In genomic region chr2:18039566-18040290, GRCm38 (mm10) we compare ENCODE assay signal across 9 mouse cellular contexts. TPM values are rescaled to one million over a fixed set of nuclear protein-coding genes. Genes with fewer than 3 reads are reported as not detected.
DNase-seq lines count a peak whose midpoint lies in the region; ATAC-seq and TF ChIP-seq lines count a peak whose summit lies in the region.
"Had no signal": no experiment of that assay in that cellular context is flagged by ENCODE, and none has a peak within 500 bp of the region (broad histone marks: within the 10 kb centered on the region; RNA-seq: fewer than 3 reads in every experiment).

No protein-coding gene starts in this region.

- peak overlapping the region; percentile 51 for H3K9ac ChIP-seq in lung, postnatal 0 days (replicated peaks; ENCODE audit: low read depth)
- peak overlapping the region; percentile 90 for H3K9ac ChIP-seq in forebrain, embryonic 12.5 days
- peak overlapping the region; percentile 63 for H3K9ac ChIP-seq in neural tube, embryonic 14.5 days (replicated peaks; ENCODE audit: low read depth, low read length)

- intact Hi-C loops in gastrocnemius, postnatal 36 days (cut with DNase I) = loop anchor here (10.0 kb wide), 1 partner anchor 725 kb away; no protein-coding TSS in a partner anchor

- DNase-seq in lung, postnatal 0 days (ENCODE audit: low spot score) = peak; percentile 17
- no peak for DNase-seq in lung, adult 18-20 months
- peak; percentile 79 for DNase-seq in limb, embryonic 10.5 days (ENCODE audit: low spot score)
- no peak for DNase-seq in gastrocnemius, postnatal 36 days
- no peak for DNase-seq in cerebellum, postnatal 36 days
- no peak for DNase-seq in urinary bladder, postnatal 25 days (ENCODE audit: low spot score)

- no peak for TF ChIP-seq EP300 in lung, postnatal 0 days (IDR thresholded peaks at IDR 0.05)

- H3K9me3 ChIP-seq in lung, postnatal 0 days (ENCODE audit: low read length) = no peaks in the 10 kb centered on the region
- no peaks in the 10 kb centered on the region for H3K9me3 ChIP-seq in forebrain, embryonic 12.5 days
- H3K9me3 ChIP-seq in limb, embryonic 10.5 days (replicated peaks) = no peaks in the 10 kb centered on the region
- H3K9me3 ChIP-seq in neural tube, embryonic 14.5 days (ENCODE audit: control insufficient read depth, low read length) = no peaks in the 10 kb centered on the region

- H3K27me3 ChIP-seq in lung, postnatal 0 days (replicated peaks; ENCODE audit: insufficient read depth, low read length) = no peaks in the 10 kb centered on the region
- no peaks in the 10 kb centered on the region for H3K27me3 ChIP-seq in forebrain, embryonic 12.5 days
- no peaks in the 10 kb centered on the region for H3K27me3 ChIP-seq in limb, embryonic 10.5 days (ENCODE audit: low read depth, poor library complexity, severe bottlenecking)
- no peaks in the 10 kb centered on the region for H3K27me3 ChIP-seq in neural tube, embryonic 14.5 days (ENCODE audit: control insufficient read depth, insufficient read depth, low read length)

- H3K4me1 ChIP-seq in lung, postnatal 0 days (ENCODE audit: insufficient read depth, low read depth, low read length) = peaks cover 19% of the 10 kb centered on the region; the same call in 1 of the 2 replicates
- peaks cover 78% of the 10 kb centered on the region for H3K4me1 ChIP-seq in forebrain, embryonic 12.5 days
- H3K4me1 ChIP-seq in limb, embryonic 10.5 days = peaks cover 71% of the 10 kb centered on the region
- H3K4me1 ChIP-seq in neural tube, embryonic 14.5 days (ENCODE audit: control insufficient read depth, insufficient read depth, low read length) = peaks cover 41% of the 10 kb centered on the region

- H3K4me3 ChIP-seq in lung, postnatal 0 days (ENCODE audit: low read depth, low read length) = peak overlapping the region; percentile 28
- peak overlapping the region; percentile 100 for H3K4me3 ChIP-seq in forebrain, embryonic 12.5 days (replicated peaks)
- H3K4me3 ChIP-seq in limb, embryonic 10.5 days = peak overlapping the region; percentile 49
- peak overlapping the region; percentile 24 for H3K4me3 ChIP-seq in neural tube, embryonic 14.5 days (ENCODE audit: low read depth, low read length)

- WGBS in lung, postnatal 0 days = 27% methylated on average over 35 of the region's 46 CpGs
- under 1% methylated on average over 46 of the region's 46 CpGs for WGBS in forebrain, embryonic 12.5 days
- WGBS in limb, embryonic 10.5 days = 2% methylated on average over 46 of the region's 46 CpGs
- WGBS in neural tube, embryonic 14.5 days = 2% methylated on average over 46 of the region's 46 CpGs

- TF ChIP-seq CTCF in lung, postnatal 0 days (IDR thresholded peaks at IDR 0.05) = no peak

- H3K27ac ChIP-seq in lung, postnatal 0 days (ENCODE audit: low read length) = no peak overlapping the region
- H3K27ac ChIP-seq in forebrain, embryonic 12.5 days = peak overlapping the region; percentile 98
- peak overlapping the region; percentile 96 for H3K27ac ChIP-seq in limb, embryonic 10.5 days
- H3K27ac ChIP-seq in neural tube, embryonic 14.5 days (ENCODE audit: low read depth, low read length) = peak overlapping the region; percentile 52; the same call in 1 of the 2 replicates

- peak; percentile 46 for ATAC-seq in lung, postnatal 0 days
- peak; percentile 55 for ATAC-seq in forebrain, embryonic 12.5 days (ENCODE audit: low FRiP score)
- ATAC-seq in neural tube, embryonic 14.5 days (ENCODE audit: low read depth) = peak; percentile 65

- H3K36me3 ChIP-seq in lung, postnatal 0 days (ENCODE audit: insufficient read depth, low read length) = no peaks in the 10 kb centered on the region
- no peaks in the 10 kb centered on the region; the same call in 1 of the 2 replicates for H3K36me3 ChIP-seq in forebrain, embryonic 12.5 days (replicated peaks)
- no peaks in the 10 kb centered on the region for H3K36me3 ChIP-seq in limb, embryonic 10.5 days
- no peaks in the 10 kb centered on the region for H3K36me3 ChIP-seq in neural tube, embryonic 14.5 days (ENCODE audit: control insufficient read depth, insufficient read depth, low read length)

- peak overlapping the region; percentile 64 for H3K4me2 ChIP-seq in lung, postnatal 0 days (replicated peaks; ENCODE audit: low read depth, low read length)
- H3K4me2 ChIP-seq in forebrain, embryonic 12.5 days = peak overlapping the region; percentile 85
- peak overlapping the region; percentile 61 for H3K4me2 ChIP-seq in neural tube, embryonic 14.5 days (ENCODE audit: low read depth, low read length)

RNA-seq across cellular contexts. Expression of gene A930004D18Rik, which starts 2.2 kb away (rescaled TPM):
- polyA plus RNA-seq in lung, postnatal 0 days (2015; fragmentation: Nextera tagmentation; extraction: Ambion mirVana) = 11.0 and 11.3 TPM in 2 replicates
- polyA plus RNA-seq in forebrain, embryonic 12.5 days (2016; fragmentation: Nextera tagmentation; extraction: Ambion mirVana) = 20.9 and 22.0 TPM in 2 replicates
- 11.5 and 11.6 TPM in 2 replicates for polyA plus RNA-seq in limb, embryonic 10.5 days (2016; fragmentation: Nextera tagmentation; extraction: Ambion mirVana)
- polyA plus RNA-seq in neural tube, embryonic 14.5 days (2014; fragmentation: Nextera tagmentation; extraction: Ambion mirVana) = 8.2 and 8.6 TPM in 2 replicates
- under 1 TPM; 0.17 to 0.20 TPM for total RNA-seq in gastrocnemius, postnatal 36 days (2021)

RNA-seq across cellular contexts. Expression of gene Skida1, which starts 9.1 kb away (rescaled TPM):
- polyA plus RNA-seq in lung, postnatal 0 days (2015; fragmentation: Nextera tagmentation; extraction: Ambion mirVana) = 2.5 and 3.0 TPM in 2 replicates
- 26.3 and 26.4 TPM in 2 replicates for polyA plus RNA-seq in forebrain, embryonic 12.5 days (2016; fragmentation: Nextera tagmentation; extraction: Ambion mirVana)
- polyA plus RNA-seq in limb, embryonic 10.5 days (2016; fragmentation: Nextera tagmentation; extraction: Ambion mirVana) = 7.0 and 11.5 TPM in 2 replicates
- polyA plus RNA-seq in neural tube, embryonic 14.5 days (2014; fragmentation: Nextera tagmentation; extraction: Ambion mirVana) = 3.9 and 5.3 TPM in 2 replicates
- under 1 TPM; 0.18 to 0.25 TPM for total RNA-seq in gastrocnemius, postnatal 36 days (2021)

RNA-seq across cellular contexts. Expression of gene Mllt10, which starts 15.3 kb away (rescaled TPM):
- polyA plus RNA-seq in lung, postnatal 0 days (2015; fragmentation: Nextera tagmentation; extraction: Ambion mirVana) = 35.1 and 38.9 TPM in 2 replicates
- polyA plus RNA-seq in forebrain, embryonic 12.5 days (2016; fragmentation: Nextera tagmentation; extraction: Ambion mirVana) = 61.7 and 76.8 TPM in 2 replicates
- polyA plus RNA-seq in limb, embryonic 10.5 days (2016; fragmentation: Nextera tagmentation; extraction: Ambion mirVana) = 56.9 and 65.3 TPM in 2 replicates
- 34.6 and 36.5 TPM in 2 replicates for polyA plus RNA-seq in neural tube, embryonic 14.5 days (2014; fragmentation: Nextera tagmentation; extraction: Ambion mirVana)
- 10 to 100 TPM; 15.6 to 21.9 TPM for total RNA-seq in gastrocnemius, postnatal 36 days (2021)

RNA-seq across cellular contexts. Expression of gene H2al2a, which starts 43.0 kb away (rescaled TPM):
- polyA plus RNA-seq in lung, postnatal 0 days (2015; fragmentation: Nextera tagmentation; extraction: Ambion mirVana) = not detected in 2 replicates
- not detected in 2 replicates for polyA plus RNA-seq in forebrain, embryonic 12.5 days (2016; fragmentation: Nextera tagmentation; extraction: Ambion mirVana)
- polyA plus RNA-seq in limb, embryonic 10.5 days (2016; fragmentation: Nextera tagmentation; extraction: Ambion mirVana) = not detected in 2 replicates
- polyA plus RNA-seq in neural tube, embryonic 14.5 days (2014; fragmentation: Nextera tagmentation; extraction: Ambion mirVana) = not detected in 2 replicates
- total RNA-seq in gastrocnemius, postnatal 36 days (2021) = not detected
- total RNA-seq: left cerebral cortex, postnatal 10 days had no signal

Comparison
In these comparisons a context has a peak if more than half of its experiments do, and no peak if none do; other contexts are left out.
1. DNase-seq: peak in lung, postnatal 0 days (single experiment) and limb, embryonic 10.5 days (single experiment); none in lung, adult 18-20 months (0 of 2), gastrocnemius, postnatal 36 days (0 of 2), cerebellum, postnatal 36 days (0 of 2) and urinary bladder, postnatal 25 days (single experiment).
2. H3K4me3 ChIP-seq: peak in every context shown above with its lines; median percentile 100 in forebrain, embryonic 12.5 days; 49 in limb, embryonic 10.5 days; 28 in lung, postnatal 0 days; 24 in neural tube, embryonic 14.5 days.
3. Peak in every context shown above with its lines, with median percentiles within 50 percentile points of each other: ATAC-seq, H3K4me2 ChIP-seq and H3K9ac ChIP-seq.